Mouse (Mus musculus): ENCODE results near the gene Stx18.

DNA sequence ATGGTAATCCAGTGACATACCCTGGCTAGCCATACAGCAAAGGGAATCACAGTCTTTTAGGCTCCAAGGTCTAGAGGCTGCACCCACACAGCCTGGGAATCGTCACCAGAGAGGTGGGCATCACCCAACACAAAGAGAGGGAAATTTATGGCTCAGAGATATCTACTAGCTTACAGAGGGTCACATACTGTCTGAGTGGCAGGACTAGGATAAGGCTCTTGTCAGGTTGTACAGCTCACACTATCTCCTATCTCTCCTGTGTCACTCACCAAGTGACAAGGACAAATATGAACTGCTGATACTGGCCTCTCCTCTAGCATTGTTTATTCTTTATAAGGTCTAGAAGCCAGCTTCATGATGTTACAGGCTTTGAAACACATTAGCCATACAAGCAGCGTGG lies 90.8 kb downstream of the Stx18 start:
- TF ChIP-seq POLR2A (IDR thresholded peaks at IDR 0.05; ENCODE audit: borderline replicate concordance, insufficient read depth, low read length): no peak
- no peak for TF ChIP-seq CTCF (IDR thresholded peaks at IDR 0.05; ENCODE audit: borderline replicate concordance, insufficient read depth, low read depth, low read length)

All from cerebellum, adult 2 months (tissue).